Mouse (Mus musculus) neural tube, embryonic 15.5 days (tissue): ENCODE results near the gene Rprd1b. TPM values are rescaled to one million over a fixed set of nuclear protein-coding genes. Genes with fewer than 3 reads are reported as not detected.

Source experiments
- ATAC-seq: fragments of 200-750 bp; cut with Nextera tagmentation; 2 replicates; pipeline ENCODE4 v1.8.0; 2017; ENCODE audit warnings: mild to moderate bottlenecking, moderate TSS enrichment, moderate library complexity; ENCODE audit not compliant: low FRiP score
- H3K27ac ChIP-seq: fragments of 300-500 bp; sonication (generic); replicated peaks from 2 replicates; pipeline ENCODE4 v1.5.1; 2015; ENCODE audit warnings: mild to moderate bottlenecking, inconsistent platforms
- H3K27me3 ChIP-seq: fragments of 300-500 bp; sonication (generic); replicated peaks from 2 replicates; pipeline ENCODE4 v1.6.1; 2015; ENCODE audit warnings: inconsistent platforms
- H3K36me3 ChIP-seq: fragments of 300-500 bp; sonication (generic); 2 replicates; pipeline ENCODE4 v1.6.1; 2015; ENCODE audit warnings: inconsistent platforms
- H3K4me1 ChIP-seq: fragments of 300-500 bp; sonication (generic); 2 replicates; pipeline ENCODE4 v1.6.1; 2015; ENCODE audit warnings: inconsistent platforms
- H3K4me2 ChIP-seq: fragments of 300-500 bp; sonication (generic); 2 replicates; pipeline ENCODE4 v1.6.1; 2015; ENCODE audit warnings: inconsistent platforms, mild to moderate bottlenecking, moderate library complexity
- H3K4me3 ChIP-seq: fragments of 300-500 bp; sonication (generic); replicated peaks from 2 replicates; pipeline ENCODE4 v1.5.1; 2015; ENCODE audit warnings: mild to moderate bottlenecking, inconsistent platforms
- H3K9ac ChIP-seq: fragments of 300-500 bp; sonication (generic); replicated peaks from 2 replicates; pipeline ENCODE4 v1.6.1; 2015; ENCODE audit warnings: mild to moderate bottlenecking, inconsistent platforms
- H3K9me3 ChIP-seq: fragments of 300-500 bp; sonication (generic); replicated peaks from 2 replicates; pipeline ENCODE4 v1.6.1; 2016; ENCODE audit warnings: inconsistent platforms
- WGBS: fragments of 180-500 bp; shearing (Covaris S2); methylation state at CpG from one replicate; pipeline ENCODE4 v1.1.7; 2015; ENCODE audit warnings: mixed read lengths; 5-methylcytosine and 5-hydroxymethylcytosine counted together
- polyA plus RNA-seq: library from polyadenylated mRNA; unstranded; fragments of >200 nt; fragmentation: Nextera tagmentation; extraction: Ambion mirVana; gene quantifications from 2 replicates; pipeline ENCODE4 v1.2.1, GENCODE M21; 2015

Gene Rprd1b
- polyA plus RNA-seq, 1 experiment from 2014 or later: 28.5 TPM

- Histone ChIP-seq H3K9me3 (no peaks in the 10 kb centered on the region), H3K4me2 (no peak overlapping the region), H3K4me1 (peaks cover 9% of the 10 kb centered on the region), H3K27me3 (no peaks in the 10 kb centered on the region), H3K36me3 (no peaks in the 10 kb centered on the region), H3K9ac (no peak overlapping the region), H3K27ac (no peak overlapping the region), H3K4me3 (no peak overlapping the region)
- 94% methylated on average over 6 of the region's 6 CpGs for WGBS
- no peak for ATAC-seq
Measured at GRCm38 (mm10) chr2:158127245-158127644, 98.9 kb downstream of the Rprd1b start.

GRCm38 (mm10) chr2:158127872-158128271 is 99.6 kb downstream of the Rprd1b start:
- H3K9ac ChIP-seq: no peak overlapping the region
- H3K9me3 ChIP-seq: no peaks in the 10 kb centered on the region
- no peak overlapping the region for H3K4me2 ChIP-seq
- no peak overlapping the region for H3K4me3 ChIP-seq
- H3K4me1 ChIP-seq: peaks cover 3% of the 10 kb centered on the region; the same call in 1 of the 2 replicates
- no peak for ATAC-seq
- H3K36me3 ChIP-seq: no peaks in the 10 kb centered on the region
- no peaks in the 10 kb centered on the region for H3K27me3 ChIP-seq
- no peak overlapping the region for H3K27ac ChIP-seq
- WGBS: 91% methylated on average over 7 of the region's 7 CpGs

- ATAC-seq: no peak
- Histone ChIP-seq H3K27ac (no peak overlapping the region), H3K9ac (no peak overlapping the region), H3K4me1 (peaks cover 3% of the 10 kb centered on the region; the same call in 1 of the 2 replicates), H3K4me2 (no peak overlapping the region), H3K4me3 (no peak overlapping the region), H3K27me3 (no peaks in the 10 kb centered on the region), H3K9me3 (no peaks in the 10 kb centered on the region), H3K36me3 (no peaks in the 10 kb centered on the region)
- WGBS: 84% methylated on average over 8 of the region's 8 CpGs
Measured at GRCm38 (mm10) chr2:158128461-158129130, 100.3 kb downstream of the Rprd1b start.

- 85% methylated on average over 16 of the region's 16 CpGs for WGBS
- H3K9ac ChIP-seq: no peak overlapping the region
- H3K36me3 ChIP-seq: no peaks in the 10 kb centered on the region
- no peak overlapping the region for H3K4me3 ChIP-seq
- H3K9me3 ChIP-seq: no peaks in the 10 kb centered on the region
- no peak overlapping the region for H3K27ac ChIP-seq
- no peak for ATAC-seq
- H3K4me1 ChIP-seq: peaks cover 3% of the 10 kb centered on the region; the same call in 1 of the 2 replicates
- H3K4me2 ChIP-seq: no peak overlapping the region
- H3K27me3 ChIP-seq: no peaks in the 10 kb centered on the region
Measured at GRCm38 (mm10) chr2:158129291-158130002, 101.2 kb downstream of the Rprd1b start.

- Histone ChIP-seq H3K36me3 (no peaks in the 10 kb centered on the region), H3K27me3 (no peaks in the 10 kb centered on the region), H3K9ac (no peak overlapping the region), H3K27ac (no peak overlapping the region), H3K4me2 (no peak overlapping the region), H3K4me1 (peaks cover 3% of the 10 kb centered on the region; the same call in 1 of the 2 replicates), H3K4me3 (no peak overlapping the region), H3K9me3 (no peaks in the 10 kb centered on the region)
- ATAC-seq: no peak
- WGBS: 65% methylated on average over 5 of the region's 5 CpGs
Measured at GRCm38 (mm10) chr2:158130391-158130986, 102.2 kb downstream of the Rprd1b start.

GRCm38 (mm10) chr2:158131197-158131835 is 103.0 kb downstream of the Rprd1b start:
- Histone ChIP-seq H3K27me3 (no peaks in the 10 kb centered on the region), H3K4me1 (peaks cover 9% of the 10 kb centered on the region; the same call in 1 of the 2 replicates), H3K36me3 (no peaks in the 10 kb centered on the region), H3K4me2 (no peak overlapping the region), H3K9ac (no peak overlapping the region), H3K9me3 (no peaks in the 10 kb centered on the region), H3K27ac (no peak overlapping the region), H3K4me3 (no peak overlapping the region)
- WGBS: 94% methylated on average over 13 of the region's 13 CpGs
- ATAC-seq: no peak

GRCm38 (mm10) chr2:158132320-158132719 is 104.0 kb downstream of the Rprd1b start:
- Histone ChIP-seq H3K4me1 (peaks cover 9% of the 10 kb centered on the region; the same call in 1 of the 2 replicates), H3K27ac (no peak overlapping the region), H3K9me3 (no peaks in the 10 kb centered on the region), H3K4me3 (no peak overlapping the region), H3K4me2 (no peak overlapping the region), H3K36me3 (no peaks in the 10 kb centered on the region), H3K9ac (no peak overlapping the region), H3K27me3 (no peaks in the 10 kb centered on the region)
- no peak for ATAC-seq
- 90% methylated on average over 10 of the region's 10 CpGs for WGBS

GRCm38 (mm10) chr2:158133050-158133449 is 104.8 kb downstream of the Rprd1b start:
- Histone ChIP-seq H3K4me3 (no peak overlapping the region), H3K4me2 (no peak overlapping the region), H3K36me3 (no peaks in the 10 kb centered on the region), H3K4me1 (peaks cover 9% of the 10 kb centered on the region; the same call in 1 of the 2 replicates), H3K27ac (no peak overlapping the region), H3K9me3 (no peaks in the 10 kb centered on the region), H3K27me3 (no peaks in the 10 kb centered on the region), H3K9ac (no peak overlapping the region)
- ATAC-seq: no peak
- 73% methylated on average over 6 of the region's 6 CpGs for WGBS

- WGBS: 68% methylated on average over 7 of the region's 7 CpGs
- peaks cover 27% of the 10 kb centered on the region for H3K4me1 ChIP-seq
- no peak overlapping the region for H3K27ac ChIP-seq
- H3K4me3 ChIP-seq: no peak overlapping the region
- no peak overlapping the region for H3K9ac ChIP-seq
- no peaks in the 10 kb centered on the region for H3K36me3 ChIP-seq
- no peaks in the 10 kb centered on the region for H3K27me3 ChIP-seq
- H3K4me2 ChIP-seq: no peak overlapping the region
- no peak for ATAC-seq
- no peaks in the 10 kb centered on the region for H3K9me3 ChIP-seq
Measured at GRCm38 (mm10) chr2:158136205-158136604, 107.9 kb downstream of the Rprd1b start.

- 91% methylated on average over 12 of the region's 12 CpGs for WGBS
Measured at GRCm38 (mm10) chr2:158137771-158138170, 109.5 kb downstream of the Rprd1b start.

GRCm38 (mm10) chr2:158138778-158139177 is 110.5 kb downstream of the Rprd1b start:
- Histone ChIP-seq H3K9ac (no peak overlapping the region), H3K4me1 (peaks cover 34% of the 10 kb centered on the region), H3K27ac (no peak overlapping the region), H3K27me3 (no peaks in the 10 kb centered on the region), H3K4me2 (no peak overlapping the region), H3K9me3 (no peaks in the 10 kb centered on the region), H3K4me3 (no peak overlapping the region), H3K36me3 (no peaks in the 10 kb centered on the region)
- 94% methylated on average over 9 of the region's 9 CpGs for WGBS
- ATAC-seq: no peak

More at GRCm38 (mm10) chr2:158137771-158138170, 109.5 kb downstream of the Rprd1b start:
- Histone ChIP-seq H3K36me3 (no peaks in the 10 kb centered on the region), H3K4me2 (no peak overlapping the region), H3K4me3 (no peak overlapping the region), H3K27me3 (no peaks in the 10 kb centered on the region), H3K9ac (no peak overlapping the region), H3K27ac (no peak overlapping the region), H3K4me1 (peaks cover 28% of the 10 kb centered on the region), H3K9me3 (no peaks in the 10 kb centered on the region)
- no peak for ATAC-seq
